ENCODE assay signal across 14 mouse cellular contexts in genomic region chr1:90656492-90657245, GRCm38 (mm10). TPM values are rescaled to one million over a fixed set of nuclear protein-coding genes. Genes with fewer than 3 reads are reported as not detected.
A peak's percentile ranks its signal among the peaks of the same experiment; 100 is the strongest.
DNase-seq lines count a peak whose midpoint lies in the region; ATAC-seq and TF ChIP-seq lines count a peak whose summit lies in the region.
"Had no signal": no experiment of that assay in that cellular context is flagged by ENCODE, and none has a peak within 500 bp of the region (broad histone marks: within the 10 kb centered on the region; RNA-seq: fewer than 3 reads in every experiment).

No protein-coding gene starts in this region.

- no peak overlapping the region for H3K9ac ChIP-seq in intestine, embryonic 15.5 days
- no peak overlapping the region for H3K9ac ChIP-seq in intestine, postnatal 0 days (ENCODE audit: low read depth, low read length)
- no peak overlapping the region for H3K9ac ChIP-seq in heart, postnatal 0 days (replicated peaks; ENCODE audit: low read depth, low read length)
- H3K9ac ChIP-seq: liver, embryonic 14.5 days; neural tube, embryonic 15.5 days had no signal

- TF ChIP-seq EP300 in heart, postnatal 0 days (IDR thresholded peaks at IDR 0.05; ENCODE audit: low read depth) = no peak

- DNase-seq in gastrocnemius, adult 18-20 months (ENCODE audit: low spot score) = peak; percentile 80
- peak; percentile 36 for DNase-seq in heart, postnatal 0 days (ENCODE audit: low spot score)
- DNase-seq in lung, postnatal 36 days = peak; percentile 34
- DNase-seq in right cerebral cortex, postnatal 14 days = no peak
- DNase-seq in right cerebral cortex, adult 18-20 months = no peak
- DNase-seq in thymus, adult 18-20 months = no peak
- DNase-seq: cerebellum, adult 9-11 months; midbrain, embryonic 14.5 days; thymus, postnatal 36 days had no signal

- TF ChIP-seq CTCF in intestine, postnatal 0 days (IDR thresholded peaks at IDR 0.05; ENCODE audit: low read depth) = no peak
- TF ChIP-seq CTCF in heart, postnatal 0 days (IDR thresholded peaks at IDR 0.05; ENCODE audit: low read depth) = no peak

- no peaks in the 10 kb centered on the region for H3K36me3 ChIP-seq in intestine, embryonic 15.5 days
- H3K36me3 ChIP-seq in intestine, postnatal 0 days (ENCODE audit: control insufficient read depth, insufficient read depth) = no peaks in the 10 kb centered on the region
- no peaks in the 10 kb centered on the region for H3K36me3 ChIP-seq in heart, postnatal 0 days (replicated peaks; ENCODE audit: control insufficient read depth, insufficient read depth, low read length)
- H3K36me3 ChIP-seq: neural tube, embryonic 15.5 days had no signal

- peak overlapping the region; percentile 44; the same call in 1 of the 2 replicates for H3K27ac ChIP-seq in intestine, embryonic 15.5 days
- H3K27ac ChIP-seq in intestine, postnatal 0 days (ENCODE audit: low read depth, low read length) = no peak overlapping the region
- peak overlapping the region; percentile 38 for H3K27ac ChIP-seq in heart, postnatal 0 days (ENCODE audit: low read depth)
- H3K27ac ChIP-seq: hindbrain, postnatal 0 days; liver, embryonic 14.5 days; neural tube, embryonic 15.5 days had no signal

- H3K4me2 ChIP-seq in intestine, embryonic 15.5 days (replicated peaks) = no peak overlapping the region
- H3K4me2 ChIP-seq in intestine, postnatal 0 days (replicated peaks; ENCODE audit: low read depth) = no peak overlapping the region
- H3K4me2 ChIP-seq in heart, postnatal 0 days (ENCODE audit: low read depth, low read length) = no peak overlapping the region
- H3K4me2 ChIP-seq: neural tube, embryonic 15.5 days had no signal

- 66% methylated on average over 16 of the region's 16 CpGs for WGBS in intestine, embryonic 15.5 days
- 66% methylated on average over 16 of the region's 16 CpGs for WGBS in intestine, postnatal 0 days
- WGBS in heart, postnatal 0 days = 70% methylated on average over 16 of the region's 16 CpGs

- peaks cover 12% of the 10 kb centered on the region for H3K4me1 ChIP-seq in intestine, embryonic 15.5 days (replicated peaks)
- H3K4me1 ChIP-seq in intestine, postnatal 0 days (replicated peaks; ENCODE audit: control insufficient read depth, insufficient read depth, low read length) = no peaks in the 10 kb centered on the region
- H3K4me1 ChIP-seq in heart, postnatal 0 days (ENCODE audit: control insufficient read depth, insufficient read depth) = no peaks in the 10 kb centered on the region
- H3K4me1 ChIP-seq: neural tube, embryonic 15.5 days had no signal

- no peaks in the 10 kb centered on the region for H3K9me3 ChIP-seq in intestine, embryonic 15.5 days
- no peaks in the 10 kb centered on the region for H3K9me3 ChIP-seq in intestine, postnatal 0 days (ENCODE audit: control insufficient read depth)
- H3K9me3 ChIP-seq in heart, postnatal 0 days (replicated peaks; ENCODE audit: control insufficient read depth, low read length) = no peaks in the 10 kb centered on the region
- H3K9me3 ChIP-seq: neural tube, embryonic 15.5 days had no signal

- no peak overlapping the region for H3K4me3 ChIP-seq in intestine, embryonic 15.5 days (replicated peaks)
- no peak overlapping the region for H3K4me3 ChIP-seq in intestine, postnatal 0 days (ENCODE audit: low read depth, low read length)
- H3K4me3 ChIP-seq in heart, postnatal 0 days (ENCODE audit: low read depth, low read length) = no peak overlapping the region
- H3K4me3 ChIP-seq: neural tube, embryonic 15.5 days had no signal

- H3K27me3 ChIP-seq in intestine, embryonic 15.5 days (replicated peaks) = no peaks in the 10 kb centered on the region
- no peaks in the 10 kb centered on the region for H3K27me3 ChIP-seq in intestine, postnatal 0 days (replicated peaks; ENCODE audit: control insufficient read depth, insufficient read depth, low read length)
- no peaks in the 10 kb centered on the region for H3K27me3 ChIP-seq in heart, postnatal 0 days (ENCODE audit: control insufficient read depth, insufficient read depth, low read length)
- H3K27me3 ChIP-seq: neural tube, embryonic 15.5 days had no signal

- no peak for ATAC-seq in intestine, embryonic 15.5 days
- ATAC-seq in intestine, postnatal 0 days = no peak
- peak; percentile 54 for ATAC-seq in heart, postnatal 0 days (ENCODE audit: insufficient read depth, low read depth)
- ATAC-seq: hindbrain, postnatal 0 days had no signal

RNA-seq across cellular contexts. Expression of gene Cops8, which starts 53.9 kb away (rescaled TPM):
- 127 and 129 TPM in 2 replicates for polyA plus RNA-seq in intestine, embryonic 15.5 days (2015; fragmentation: Nextera tagmentation; extraction: Ambion mirVana)
- 49.7 and 51.9 TPM in 2 replicates for polyA plus RNA-seq in intestine, postnatal 0 days (2015; fragmentation: Nextera tagmentation; extraction: Ambion mirVana)
- total RNA-seq in gastrocnemius, adult 18-20 months (2021) = 10 to 100 TPM; 91.2 to 93.5 TPM
- total RNA-seq in heart, postnatal 0 days (2014; rRNA removed; ENCODE audit: low replicate concordance) = 63.7 and 140 TPM in 2 replicates
- 91.4 and 99.8 TPM in 2 replicates for polyA plus RNA-seq in heart, postnatal 0 days (2015; fragmentation: Nextera tagmentation; extraction: Ambion mirVana)

Comparison
In these comparisons a context has a peak if more than half of its experiments do, and no peak if none do; other contexts are left out.
1. DNase-seq: peak in gastrocnemius, adult 18-20 months (single experiment), heart, postnatal 0 days (single experiment) and lung, postnatal 36 days (single experiment); none in right cerebral cortex, postnatal 14 days (single experiment), right cerebral cortex, adult 18-20 months (single experiment) and thymus, adult 18-20 months (0 of 2).